Comparison of ENCODE assay signal across 8 mouse cellular contexts in genomic region chr9:108992085-108992469, GRCm38 (mm10). TPM values are rescaled to one million over a fixed set of nuclear protein-coding genes. Genes with fewer than 3 reads are reported as not detected.
A peak's percentile ranks its signal among the peaks of the same experiment; 100 is the strongest.
DNase-seq lines count a peak whose midpoint lies in the region; ATAC-seq lines count a peak whose summit lies in the region.

No protein-coding gene starts in this region.

- H3K27ac ChIP-seq in lung, embryonic 15.5 days = peak overlapping the region; percentile 58
- peak overlapping the region; percentile 90 for H3K27ac ChIP-seq in forebrain, embryonic 10.5 days
- no peak overlapping the region for H3K27ac ChIP-seq in liver, embryonic 11.5 days (ENCODE audit: low read depth, low read length)
- H3K27ac ChIP-seq in stomach, embryonic 14.5 days (ENCODE audit: low read length) = peak overlapping the region; percentile 27; the same call in 1 of the 2 replicates

- WGBS in lung, embryonic 15.5 days = 6% methylated on average over 18 of the region's 18 CpGs
- WGBS in forebrain, embryonic 10.5 days = 12% methylated on average over 18 of the region's 18 CpGs
- 18% methylated on average over 18 of the region's 18 CpGs for WGBS in liver, embryonic 11.5 days
- 11% methylated on average over 18 of the region's 18 CpGs for WGBS in stomach, embryonic 14.5 days

- ATAC-seq in lung, embryonic 15.5 days (ENCODE audit: borderline replicate concordance, extremely low read depth, low FRiP score, low TSS enrichment) = peak; percentile 2; the same call in 1 of the 2 replicates
- no peak; the same call in 1 of the 2 replicates for ATAC-seq in liver, embryonic 11.5 days (replicated peaks; ENCODE audit: low FRiP score)
- no peak for ATAC-seq in stomach, embryonic 14.5 days (ENCODE audit: insufficient number of reproducible peaks, insufficient read depth, low FRiP score, low read depth)

- H3K4me3 ChIP-seq in lung, embryonic 15.5 days = peak overlapping the region; percentile 53
- peak overlapping the region; percentile 67 for H3K4me3 ChIP-seq in forebrain, embryonic 10.5 days
- peak overlapping the region; percentile 67 for H3K4me3 ChIP-seq in liver, embryonic 11.5 days (ENCODE audit: low read depth, low read length)
- H3K4me3 ChIP-seq in stomach, embryonic 14.5 days (ENCODE audit: low read depth, low read length) = peak overlapping the region; percentile 57

- H3K27me3 ChIP-seq in lung, embryonic 15.5 days = no peaks in the 10 kb centered on the region
- H3K27me3 ChIP-seq in forebrain, embryonic 10.5 days (ENCODE audit: poor library complexity, severe bottlenecking) = no peaks in the 10 kb centered on the region
- H3K27me3 ChIP-seq in liver, embryonic 11.5 days (replicated peaks; ENCODE audit: control insufficient read depth, insufficient read depth, low read length) = no peaks in the 10 kb centered on the region
- H3K27me3 ChIP-seq in stomach, embryonic 14.5 days (ENCODE audit: control insufficient read depth, insufficient read depth, low read length) = no peaks in the 10 kb centered on the region

- H3K4me1 ChIP-seq in lung, embryonic 15.5 days = peaks cover 40% of the 10 kb centered on the region
- peaks cover 57% of the 10 kb centered on the region for H3K4me1 ChIP-seq in forebrain, embryonic 10.5 days
- peaks cover 53% of the 10 kb centered on the region for H3K4me1 ChIP-seq in liver, embryonic 11.5 days (replicated peaks; ENCODE audit: control insufficient read depth, insufficient read depth, low read length)
- H3K4me1 ChIP-seq in stomach, embryonic 14.5 days (ENCODE audit: control insufficient read depth, insufficient read depth, low read length) = peaks cover 18% of the 10 kb centered on the region

- peak overlapping the region; percentile 53 for H3K9ac ChIP-seq in lung, embryonic 15.5 days
- H3K9ac ChIP-seq in liver, embryonic 11.5 days (ENCODE audit: low read depth, low read length) = peak overlapping the region; percentile 58
- H3K9ac ChIP-seq in stomach, embryonic 14.5 days (replicated peaks; ENCODE audit: low read depth, low read length) = peak overlapping the region; percentile 21; the same call in 1 of the 2 replicates

- no peaks in the 10 kb centered on the region for H3K9me3 ChIP-seq in lung, embryonic 15.5 days
- H3K9me3 ChIP-seq in forebrain, embryonic 10.5 days = no peaks in the 10 kb centered on the region
- H3K9me3 ChIP-seq in liver, embryonic 11.5 days (ENCODE audit: control insufficient read depth, low read length) = no peaks in the 10 kb centered on the region
- no peaks in the 10 kb centered on the region for H3K9me3 ChIP-seq in stomach, embryonic 14.5 days (ENCODE audit: control insufficient read depth, low read depth, low read length)

- no peak for DNase-seq in lung, postnatal 14 days
- no peak for DNase-seq in forebrain, embryonic 10.5 days (ENCODE audit: extremely low spot score, low spot score)
- no peak for DNase-seq in liver, embryonic 11.5 days (ENCODE audit: low spot score)
- DNase-seq in adipocyte (ENCODE audit: low spot score) = no peak
- DNase-seq in right cerebral cortex, postnatal 36 days (ENCODE audit: low spot score in 2 of 2) = no peak
- no peak for DNase-seq in spleen, postnatal 4 days (ENCODE audit: low spot score in 2 of 2)

- H3K4me2 ChIP-seq in lung, embryonic 15.5 days = peak overlapping the region; percentile 83
- peak overlapping the region; percentile 95 for H3K4me2 ChIP-seq in liver, embryonic 11.5 days
- H3K4me2 ChIP-seq in stomach, embryonic 14.5 days (replicated peaks; ENCODE audit: low read depth, low read length) = peak overlapping the region; percentile 86

- no peaks in the 10 kb centered on the region for H3K36me3 ChIP-seq in lung, embryonic 15.5 days
- no peaks in the 10 kb centered on the region for H3K36me3 ChIP-seq in forebrain, embryonic 10.5 days (replicated peaks)
- H3K36me3 ChIP-seq in liver, embryonic 11.5 days (ENCODE audit: control insufficient read depth, insufficient read depth, low read length) = no peaks in the 10 kb centered on the region
- no peaks in the 10 kb centered on the region for H3K36me3 ChIP-seq in stomach, embryonic 14.5 days (ENCODE audit: control insufficient read depth, insufficient read depth, low read length)

RNA-seq across cellular contexts. Expression of gene Pfkfb4, which starts 0.5 kb away (rescaled TPM):
- polyA plus RNA-seq in lung, embryonic 15.5 days (2015; fragmentation: Nextera tagmentation; extraction: Ambion mirVana) = 10.2 and 11.3 TPM in 2 replicates
- 10.5 and 12.4 TPM in 2 replicates for polyA plus RNA-seq in forebrain, embryonic 10.5 days (2016; fragmentation: Nextera tagmentation; extraction: Ambion mirVana)
- polyA plus RNA-seq in liver, embryonic 11.5 days (2014; fragmentation: Nextera tagmentation; extraction: Ambion mirVana) = 7.4 and 9.1 TPM in 2 replicates
- polyA plus RNA-seq in stomach, embryonic 14.5 days (2014; fragmentation: Nextera tagmentation; extraction: Ambion mirVana) = 7.9 and 8.5 TPM in 2 replicates

RNA-seq across cellular contexts. Expression of gene Ucn2, which starts 6.3 kb away (rescaled TPM):
- polyA plus RNA-seq in lung, embryonic 15.5 days (2015; fragmentation: Nextera tagmentation; extraction: Ambion mirVana) = not detected in 2 replicates
- not detected in 2 replicates for polyA plus RNA-seq in forebrain, embryonic 10.5 days (2016; fragmentation: Nextera tagmentation; extraction: Ambion mirVana)
- not detected in 2 replicates for polyA plus RNA-seq in liver, embryonic 11.5 days (2014; fragmentation: Nextera tagmentation; extraction: Ambion mirVana)
- 0.45 TPM in 1 of 2 replicates, not detected in the other for polyA plus RNA-seq in stomach, embryonic 14.5 days (2014; fragmentation: Nextera tagmentation; extraction: Ambion mirVana)

RNA-seq across cellular contexts. Expression of gene Col7a1, which starts 38.7 kb away (rescaled TPM):
- polyA plus RNA-seq in lung, embryonic 15.5 days (2015; fragmentation: Nextera tagmentation; extraction: Ambion mirVana) = 0.86 and 1.0 TPM in 2 replicates
- 1.5 and 2.3 TPM in 2 replicates for polyA plus RNA-seq in forebrain, embryonic 10.5 days (2016; fragmentation: Nextera tagmentation; extraction: Ambion mirVana)
- polyA plus RNA-seq in liver, embryonic 11.5 days (2014; fragmentation: Nextera tagmentation; extraction: Ambion mirVana) = 0.16 and 0.69 TPM in 2 replicates
- polyA plus RNA-seq in stomach, embryonic 14.5 days (2014; fragmentation: Nextera tagmentation; extraction: Ambion mirVana) = 4.1 and 4.5 TPM in 2 replicates

RNA-seq across cellular contexts. Expression of gene Shisa5, which starts 46.3 kb away (rescaled TPM):
- 83.2 and 98.3 TPM in 2 replicates for polyA plus RNA-seq in lung, embryonic 15.5 days (2015; fragmentation: Nextera tagmentation; extraction: Ambion mirVana)
- 29.7 and 31.5 TPM in 2 replicates for polyA plus RNA-seq in forebrain, embryonic 10.5 days (2016; fragmentation: Nextera tagmentation; extraction: Ambion mirVana)
- polyA plus RNA-seq in liver, embryonic 11.5 days (2014; fragmentation: Nextera tagmentation; extraction: Ambion mirVana) = 33.7 and 34.3 TPM in 2 replicates
- 75.0 and 84.4 TPM in 2 replicates for polyA plus RNA-seq in stomach, embryonic 14.5 days (2014; fragmentation: Nextera tagmentation; extraction: Ambion mirVana)

RNA-seq across cellular contexts. Expression of gene Uqcrc1, which starts 55.6 kb away (rescaled TPM):
- 437 and 446 TPM in 2 replicates for polyA plus RNA-seq in lung, embryonic 15.5 days (2015; fragmentation: Nextera tagmentation; extraction: Ambion mirVana)
- 468 and 481 TPM in 2 replicates for polyA plus RNA-seq in forebrain, embryonic 10.5 days (2016; fragmentation: Nextera tagmentation; extraction: Ambion mirVana)
- polyA plus RNA-seq in liver, embryonic 11.5 days (2014; fragmentation: Nextera tagmentation; extraction: Ambion mirVana) = 547 and 583 TPM in 2 replicates
- polyA plus RNA-seq in stomach, embryonic 14.5 days (2014; fragmentation: Nextera tagmentation; extraction: Ambion mirVana) = 456 and 466 TPM in 2 replicates
